In genomic region chr9:29651856-29652255, GRCm38 (mm10) we compare ENCODE assay signal across 18 mouse cellular contexts.
"Had no signal": no experiment of that assay in that cellular context is flagged by ENCODE, and none has a peak within 500 bp of the region (broad histone marks: within the 10 kb centered on the region; RNA-seq: fewer than 3 reads in every experiment).

No protein-coding gene starts in this region.

- ATAC-seq: midbrain, embryonic 16.5 days had no signal

- H3K36me3 ChIP-seq: midbrain, embryonic 10.5 days; midbrain, embryonic 12.5 days; neural tube, embryonic 13.5 days; neural tube, embryonic 15.5 days had no signal

- H3K4me3 ChIP-seq: midbrain, embryonic 10.5 days; midbrain, embryonic 12.5 days; myocyte; neural tube, embryonic 13.5 days; neural tube, embryonic 15.5 days had no signal

- DNase-seq: lung, embryonic 14.5 days; lung, postnatal 10 days; lung, postnatal 4 days; midbrain, embryonic 14.5 days; retina, postnatal 1 day; right cerebral cortex, adult 18-20 months; right cerebral cortex, postnatal 25 days; right cerebral cortex, postnatal 4 days; spleen, adult 18-20 months; thymus, adult 18-20 months; thymus, postnatal 14 days; thymus, postnatal 36 days had no signal

- H3K9ac ChIP-seq: lung, embryonic 14.5 days; midbrain, embryonic 12.5 days; neural tube, embryonic 13.5 days; neural tube, embryonic 15.5 days had no signal

- H3K27me3 ChIP-seq: neural tube, embryonic 15.5 days had no signal

- H3K9me3 ChIP-seq: midbrain, embryonic 10.5 days; midbrain, embryonic 12.5 days; neural tube, embryonic 13.5 days; neural tube, embryonic 15.5 days had no signal

- H3K27ac ChIP-seq: midbrain, embryonic 12.5 days; neural tube, embryonic 13.5 days; neural tube, embryonic 15.5 days had no signal

- H3K4me2 ChIP-seq: lung, embryonic 14.5 days; midbrain, embryonic 12.5 days; neural tube, embryonic 13.5 days; neural tube, embryonic 15.5 days had no signal
